Mouse (Mus musculus) heart, adult 2 months (tissue): Measurements from ENCODE around the gene C130079G13Rik. TPM values are rescaled to one million over a fixed set of nuclear protein-coding genes. Genes with fewer than 3 reads are reported as not detected.
"Not testable (repeated sequence)": the region's sequence is repeated elsewhere in the genome, so short reads cannot be mapped to it uniquely, and the experiment has no call there.

Source experiments
- DNase-seq, 2 experiments: peaks; one replicate each; pipeline ENCODE4 v3.0.0; 2021
- H3K27ac ChIP-seq: fragments of 200-600 bp; 2 replicates; pipeline ENCODE4 v1.8.1; 2022
- H3K27me3 ChIP-seq: fragments of 200-500 bp; 2 replicates; pipeline ENCODE4 v1.6.1; 2012; ENCODE audit warnings: mild to moderate bottlenecking, low read length, inconsistent platforms, mixed read lengths; ENCODE audit not compliant: control insufficient read depth, insufficient read depth
- H3K36me3 ChIP-seq: fragments of 200-500 bp; 2 replicates; pipeline ENCODE4 v1.6.1; 2012; ENCODE audit warnings: low read length, inconsistent platforms; ENCODE audit not compliant: control insufficient read depth, insufficient read depth
- H3K4me1 ChIP-seq: fragments of 200-500 bp; 2 replicates; pipeline ENCODE4 v1.6.1; 2011; ENCODE audit warnings: low read length; ENCODE audit not compliant: control insufficient read depth, insufficient read depth
- H3K4me3 ChIP-seq: fragments of 200-600 bp; 2 replicates; pipeline ENCODE4 v1.8.1; 2022
- H3K79me2 ChIP-seq: fragments of 200-500 bp; replicated peaks from 2 replicates; pipeline ENCODE4 v1.6.1; 2012; ENCODE audit warnings: mild to moderate bottlenecking, inconsistent platforms, low read length, moderate library complexity, mixed read lengths; ENCODE audit not compliant: control insufficient read depth, insufficient read depth
- H3K9ac ChIP-seq: fragments of 200-500 bp; 2 replicates; pipeline ENCODE4 v1.6.1; 2012; ENCODE audit warnings: low read depth, mild to moderate bottlenecking, control low read depth, inconsistent platforms, low read length, mixed read lengths
- CTCF ChIP-seq: fragments of 200-600 bp; IDR thresholded peaks from 2 replicates; pipeline ENCODE4 v1.8.1; 2022; ENCODE audit warnings: antibody characterized with exemption, mild to moderate bottlenecking, moderate library complexity
- EP300 ChIP-seq: fragments of 200-500 bp; IDR thresholded peaks from 2 replicates; pipeline ENCODE4 v1.6.1; 2011; ENCODE audit warnings: low read depth, low read length, control low read depth; ENCODE audit not compliant: insufficient read depth
- POLR2A ChIP-seq: fragments of 200-500 bp; IDR thresholded peaks from 2 replicates; pipeline ENCODE4 v1.6.1; 2011; ENCODE audit warnings: mild to moderate bottlenecking, low read depth, low read length, control low read depth; ENCODE audit not compliant: insufficient read depth
- WGBS: fragments of 180-500 bp; shearing (Covaris S2); methylation state at CpG from one replicate; pipeline ENCODE4 v1.1.7; 2018; 5-methylcytosine and 5-hydroxymethylcytosine counted together
- intact Hi-C: fragments of 180-260 bp; cut with DNase I; formaldehyde crosslinking; loops from one replicate; pipeline ENCODE4 v1.15.1; 2025
- long read RNA-seq: library from polyadenylated mRNA; stranded (forward); transcript quantifications from one replicate; pipeline ENCODE4 v2.0.0, GENCODE M21; 2021
- polyA plus RNA-seq: library from polyadenylated mRNA; depleted of rRNA; stranded (reverse); fragments of >200 nt; gene quantifications from 2 replicates; pipeline ENCODE4 v1.2.3, GENCODE M21; 2012; rRNA removed
- total RNA-seq, 2 experiments: library from RNA; stranded (reverse); gene quantifications; 2 replicates each; pipeline ENCODE4 v1.2.3; 2021

The C130079G13Rik gene
- total RNA-seq: not detected
- not detected in 2 replicates for polyA plus RNA-seq
- long read RNA-seq: 0 reads

DNA sequence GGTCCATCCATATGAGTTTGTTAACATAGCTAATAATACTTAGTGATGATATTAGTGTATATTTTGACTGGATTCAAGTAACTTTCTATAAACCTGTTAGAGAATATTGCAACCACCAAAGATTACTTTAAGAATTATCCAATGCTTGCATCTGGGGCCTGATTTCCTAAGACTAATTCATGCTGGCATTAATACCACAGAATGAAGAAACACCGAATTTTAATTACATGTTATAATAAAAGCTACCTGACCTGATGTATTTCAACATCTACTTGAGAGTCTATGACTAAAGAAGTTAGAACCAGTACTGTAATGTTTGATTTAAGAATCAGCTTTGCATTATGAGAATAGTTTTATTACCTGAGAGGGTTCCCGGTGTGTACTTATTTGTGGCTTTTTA, at the start of gene C130079G13Rik:
C130079G13Rik (plus strand) TSS at position 301 of the 400 bp plus-strand sequence.
- Histone ChIP-seq H3K27ac (no peak within 1 kb of the TSS), H3K36me3 (no peaks in the 10 kb centered on the region), H3K9ac (no peak within 1 kb of the TSS), H3K4me1 (no peaks in the 10 kb centered on the region), H3K79me2 (no peaks in the 10 kb centered on the region), H3K4me3 (no peak within 1 kb of the TSS), H3K27me3 (no peaks in the 10 kb centered on the region)
- intact Hi-C loops: no loop called here
- DNase-seq: no peak
- WGBS: 87% methylated on average over 2 of the region's 2 CpGs
- TF ChIP-seq CTCF (no peak), POLR2A (no peak), EP300 (no peak)

DNA sequence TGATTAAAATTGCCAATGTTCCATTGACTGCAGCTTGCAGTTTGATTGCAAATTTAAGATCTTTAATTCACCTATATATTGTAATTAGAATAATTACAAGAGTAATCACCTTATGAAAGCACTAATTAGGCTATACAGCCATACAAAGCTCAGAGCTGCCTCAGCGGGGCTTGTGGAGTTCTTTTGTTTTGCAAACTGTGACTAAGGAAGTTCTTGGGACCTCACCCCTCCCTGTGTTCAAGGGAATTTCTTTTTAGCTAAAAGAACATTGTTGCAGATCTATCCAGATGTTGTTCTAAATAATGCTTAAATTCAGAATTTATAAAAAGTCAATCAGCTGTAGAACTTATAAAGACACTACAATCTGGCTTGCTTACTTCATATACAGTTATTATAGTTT, 47.4 kb upstream of the C130079G13Rik start:
- not testable (repeated sequence) for H3K79me2 ChIP-seq, DNase-seq, H3K27me3 ChIP-seq, H3K4me3 ChIP-seq, H3K9ac ChIP-seq, H3K36me3 ChIP-seq, H3K4me1 ChIP-seq, H3K27ac ChIP-seq
- intact Hi-C loops: loop anchor here (10.0 kb wide), 3 partner anchors 177 to 727 kb away; no protein-coding TSS in a partner anchor
- WGBS: 52% methylated on average over 1 of the region's 1 CpGs

DNA sequence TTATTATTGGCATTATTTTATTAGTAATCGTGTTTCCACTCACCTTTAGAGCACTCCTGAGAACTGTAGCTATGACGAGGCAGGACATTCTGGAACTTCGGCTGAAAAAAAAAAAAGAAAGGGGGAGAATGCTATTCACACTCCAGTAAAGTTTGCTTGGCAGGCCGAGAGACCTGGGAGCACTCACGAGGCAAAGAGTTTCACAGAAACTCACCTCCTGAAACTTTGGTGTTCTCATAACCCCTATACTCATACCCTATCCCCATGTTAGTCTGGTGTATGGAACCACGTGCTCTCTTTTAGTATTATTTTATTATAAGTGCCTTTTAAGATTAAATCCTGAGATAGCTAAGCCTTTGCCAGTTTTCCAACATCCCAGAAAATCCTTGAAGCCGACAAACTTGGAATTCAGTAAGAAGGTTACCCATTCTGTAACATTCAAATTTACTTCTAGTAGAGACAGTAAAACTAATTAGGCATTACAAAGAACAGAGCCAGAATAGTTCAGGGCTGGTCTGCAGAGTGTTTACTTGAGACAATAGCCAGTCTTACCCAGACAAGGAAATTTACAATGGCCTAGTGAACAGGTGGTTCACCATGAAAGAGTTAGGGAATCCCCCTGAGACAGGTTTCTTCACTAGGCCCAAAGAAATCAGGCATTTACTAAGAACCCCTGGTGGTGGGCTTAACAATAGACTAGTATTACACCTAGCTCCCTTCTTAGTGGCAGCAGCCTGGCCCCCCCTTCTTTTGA, 45.0 kb upstream of the C130079G13Rik start:
- H3K79me2 ChIP-seq, H3K4me1 ChIP-seq, H3K4me3 ChIP-seq, H3K27me3 ChIP-seq, H3K27ac ChIP-seq, DNase-seq, H3K9ac ChIP-seq, H3K36me3 ChIP-seq: not testable (repeated sequence)
- 76% methylated on average over 7 of the region's 7 CpGs for WGBS
- intact Hi-C loops: loop anchor here (10.0 kb wide), 3 partner anchors 175 to 725 kb away; no protein-coding TSS in a partner anchor

DNA sequence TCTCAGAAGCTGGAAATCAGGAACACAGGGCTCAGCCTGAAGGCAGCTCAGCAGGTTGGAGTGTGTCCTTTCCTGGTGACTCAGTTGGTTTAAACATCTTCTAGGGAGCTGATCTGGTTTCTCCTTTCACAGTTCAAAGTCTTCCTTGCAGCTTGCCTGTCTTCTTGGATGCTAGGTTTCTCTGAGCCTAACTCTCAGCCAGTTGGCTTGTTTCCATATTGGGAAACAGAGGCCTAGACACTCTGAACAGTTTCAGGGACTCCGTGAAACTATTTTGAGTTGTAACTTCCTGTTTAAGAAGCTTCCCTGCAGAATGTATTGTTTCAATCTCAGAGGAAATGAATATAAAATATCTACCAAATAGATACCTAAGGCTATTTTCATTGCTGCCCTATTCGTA, 31.7 kb upstream of the C130079G13Rik start:
- peak in 1 of 2 experiments; percentile 2 for DNase-seq
- Histone ChIP-seq H3K27ac (no peak overlapping the region), H3K4me3 (no peak overlapping the region), H3K9ac (no peak overlapping the region), H3K36me3 (no peaks in the 10 kb centered on the region), H3K79me2 (no peaks in the 10 kb centered on the region), H3K4me1 (no peaks in the 10 kb centered on the region; the same call in 1 of the 2 replicates), H3K27me3 (no peaks in the 10 kb centered on the region)
- 31% methylated on average over 2 of the region's 2 CpGs for WGBS
- intact Hi-C loops: no loop called here
- TF ChIP-seq CTCF: no peak
- no peak for TF ChIP-seq POLR2A
- TF ChIP-seq EP300: no peak

DNA sequence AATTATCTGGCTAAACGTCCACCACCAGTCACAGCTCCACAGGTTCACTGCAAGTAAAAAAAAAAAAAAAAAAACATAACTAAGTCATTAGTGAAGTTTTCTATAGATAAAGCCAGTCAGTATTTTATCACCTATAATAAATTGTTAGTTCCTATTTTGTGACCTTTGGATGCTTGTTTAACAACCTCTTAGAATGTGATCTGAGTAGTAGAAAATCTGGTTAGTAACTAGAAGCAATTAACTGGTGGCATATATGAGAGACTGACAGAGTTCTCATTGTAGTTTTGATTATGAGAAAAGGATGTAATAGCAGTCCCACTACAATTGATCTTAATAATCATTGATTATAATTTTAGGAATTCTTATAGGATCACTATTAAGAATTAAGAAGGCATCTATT, 9.6 kb downstream of the C130079G13Rik start:
- Histone ChIP-seq H3K9ac (no peak overlapping the region), H3K79me2 (no peaks in the 10 kb centered on the region), H3K4me1 (no peaks in the 10 kb centered on the region), H3K4me3 (no peak overlapping the region), H3K27ac (no peak overlapping the region), H3K27me3 (no peaks in the 10 kb centered on the region), H3K36me3 (no peaks in the 10 kb centered on the region)
- TF ChIP-seq CTCF (no peak), POLR2A (no peak)
- intact Hi-C loops: no loop called here
- DNase-seq: no peak
- WGBS: 34% methylated on average over 1 of the region's 1 CpGs

DNA sequence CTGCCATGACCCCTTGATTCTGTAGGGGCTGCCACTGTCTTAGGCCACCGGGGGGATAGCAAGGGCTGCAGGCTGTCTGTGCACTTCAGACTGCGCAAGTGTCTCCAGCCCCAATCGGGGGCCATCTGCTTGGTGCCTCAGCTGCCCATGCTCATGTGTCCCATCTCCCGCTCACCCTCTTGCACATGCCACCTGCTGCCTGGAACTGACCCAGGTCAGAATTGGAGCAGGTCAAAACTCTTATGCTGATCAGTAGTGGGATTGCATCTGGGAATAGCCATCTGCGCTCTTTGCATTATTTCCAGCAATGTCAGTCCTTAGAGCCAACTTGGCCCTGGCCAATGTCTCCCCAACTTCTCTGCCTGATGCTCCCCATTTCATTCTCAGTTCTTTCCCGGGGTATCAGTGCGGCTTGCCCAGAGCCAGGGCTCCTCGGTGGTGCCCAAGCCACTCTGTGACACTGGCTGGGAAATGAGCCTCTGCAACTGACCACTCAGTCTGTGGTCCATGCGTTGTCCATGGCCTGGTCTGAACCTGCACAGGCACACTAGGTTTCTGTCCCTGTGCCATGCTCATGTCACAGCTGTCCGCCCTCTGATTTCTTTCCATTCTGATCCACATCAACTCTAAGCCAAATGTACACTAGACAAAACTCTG, 22.4 kb downstream of the C130079G13Rik start:
- H3K4me3 ChIP-seq: no peak overlapping the region
- H3K9ac ChIP-seq: no peak overlapping the region
- 87% methylated on average over 10 of the region's 10 CpGs for WGBS
- H3K36me3 ChIP-seq: no peaks in the 10 kb centered on the region
- H3K4me1 ChIP-seq: no peaks in the 10 kb centered on the region
- H3K79me2 ChIP-seq: no peaks in the 10 kb centered on the region
- intact Hi-C loops: no loop called here
- DNase-seq: no peak
- no peaks in the 10 kb centered on the region for H3K27me3 ChIP-seq
- no peak overlapping the region for H3K27ac ChIP-seq
- TF ChIP-seq POLR2A (no peak), CTCF (no peak), EP300 (no peak)
